ENCODE assay signal across 17 mouse cellular contexts in the genomic region with DNA sequence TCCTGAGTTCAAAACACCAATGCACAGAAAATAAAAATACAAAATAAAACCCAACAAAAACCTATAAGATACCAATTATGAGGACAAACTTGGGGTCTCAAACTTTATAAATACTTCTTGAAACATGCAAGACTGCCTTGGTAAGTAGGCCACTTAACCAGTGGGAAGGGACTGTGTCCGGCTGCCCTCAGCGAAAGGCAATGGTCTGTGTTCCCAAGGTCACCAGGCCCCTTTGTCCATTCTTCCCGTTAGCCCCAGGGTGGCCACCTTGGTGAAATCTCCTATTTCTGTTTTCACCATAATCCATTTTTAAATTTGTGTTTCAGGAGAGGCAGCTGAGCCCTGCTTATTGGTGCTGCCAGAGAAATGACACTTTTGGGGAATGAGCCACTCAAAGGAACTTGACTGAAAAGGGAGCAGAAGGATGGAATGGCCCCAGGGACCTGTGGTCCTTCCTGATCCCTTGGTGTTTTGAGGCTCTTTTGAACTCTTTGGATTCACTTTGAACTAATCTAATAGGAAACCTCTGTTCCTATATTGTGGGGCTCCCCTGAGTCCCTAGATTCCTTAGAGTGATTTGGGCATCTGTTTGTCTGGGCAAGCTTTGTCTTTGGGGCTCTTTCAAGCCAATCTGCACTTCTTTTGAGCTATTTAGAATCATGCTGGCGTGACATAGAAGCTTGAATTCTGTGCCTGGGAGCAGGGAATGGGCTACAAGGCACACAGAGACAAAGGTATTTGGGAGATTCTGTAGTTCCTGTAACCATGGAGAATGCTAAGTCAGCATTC.
A peak's percentile ranks its signal among the peaks of the same experiment; 100 is the strongest.
DNase-seq lines count a peak whose midpoint lies in the region; ATAC-seq and TF ChIP-seq lines count a peak whose summit lies in the region.
"Had no signal": no experiment of that assay in that cellular context is flagged by ENCODE, and none has a peak within 500 bp of the region (broad histone marks: within the 10 kb centered on the region; RNA-seq: fewer than 3 reads in every experiment).

No protein-coding gene starts in this region.

- no peak for TF ChIP-seq CTCF in spleen, adult 2 months (IDR thresholded peaks at IDR 0.05; ENCODE audit: extremely low read depth, insufficient read depth, insufficient read length, insufficient replicate concordance)
- no peak for TF ChIP-seq CTCF in hindbrain, postnatal 0 days (IDR thresholded peaks at IDR 0.05; ENCODE audit: low read depth)

- peak; percentile 65; the same call in 1 of the 2 replicates for ATAC-seq in forebrain, embryonic 12.5 days (ENCODE audit: low FRiP score)
- 0 out of 2 replicates have a peak, but pooled peaks have one; percentile 32 for ATAC-seq in hindbrain, postnatal 0 days
- 0 out of 2 replicates have a peak, but pooled peaks have one; percentile 41 for ATAC-seq in neural tube, embryonic 14.5 days (ENCODE audit: low read depth)

- DNase-seq in spleen, adult 2 months (ENCODE audit: low read depth in 1 of 2, low spot score in 2 of 2), result no peak
- DNase-seq in spleen, postnatal 14 days (ENCODE audit: low spot score in 2 of 2), result no peak
- DNase-seq in hindbrain, postnatal 0 days (ENCODE audit: low spot score), result peak; percentile 28
- DNase-seq in spleen, postnatal 4 days (ENCODE audit: low spot score in 2 of 2), result no peak
- DNase-seq in layer of hippocampus, postnatal 36 days, result no peak
- DNase-seq in right cerebral cortex, postnatal 25 days, result no peak
- DNase-seq: cerebellum, adult 9-10 months; gastrocnemius, postnatal 36 days; kidney, adult 2 months; kidney, postnatal 36 days; thymus, adult 18-20 months had no signal

- peaks cover 31% of the 10 kb centered on the region; the same call in 1 of the 2 replicates for H3K4me1 ChIP-seq in spleen, adult 2 months (ENCODE audit: control insufficient read depth, insufficient read depth, insufficient read length)
- peaks cover 13% of the 10 kb centered on the region for H3K4me1 ChIP-seq in forebrain, embryonic 12.5 days
- H3K4me1 ChIP-seq in hindbrain, postnatal 0 days (ENCODE audit: insufficient read depth, low read length), result no peaks in the 10 kb centered on the region
- H3K4me1 ChIP-seq in neural tube, embryonic 14.5 days (ENCODE audit: control insufficient read depth, insufficient read depth, low read length), result 0 out of 2 replicates have a peak, but pooled peaks cover 3% of the 10 kb centered on the region

- no peaks in the 10 kb centered on the region for H3K36me3 ChIP-seq in spleen, adult 2 months (ENCODE audit: control insufficient read depth, insufficient read depth, low read length)
- no peaks in the 10 kb centered on the region for H3K36me3 ChIP-seq in forebrain, embryonic 12.5 days (replicated peaks)
- H3K36me3 ChIP-seq in hindbrain, postnatal 0 days (ENCODE audit: insufficient read depth, low read length), result no peaks in the 10 kb centered on the region
- no peaks in the 10 kb centered on the region for H3K36me3 ChIP-seq in neural tube, embryonic 14.5 days (ENCODE audit: control insufficient read depth, insufficient read depth, low read length)
- H3K36me3 ChIP-seq: liver, embryonic 15.5 days had no signal

- H3K27ac ChIP-seq in spleen, adult 2 months (ENCODE audit: insufficient read depth, low read length), result peak overlapping the region; percentile 17
- H3K27ac ChIP-seq in forebrain, embryonic 12.5 days, result peak overlapping the region; percentile 63; the same call in 1 of the 2 replicates
- H3K27ac ChIP-seq in hindbrain, postnatal 0 days, result no peak overlapping the region
- no peak overlapping the region for H3K27ac ChIP-seq in neural tube, embryonic 14.5 days (ENCODE audit: low read depth, low read length)
- H3K27ac ChIP-seq: liver, embryonic 15.5 days; macrophage had no signal

- H3K9ac ChIP-seq in forebrain, embryonic 12.5 days, result no peak overlapping the region
- H3K9ac ChIP-seq in hindbrain, postnatal 0 days (replicated peaks; ENCODE audit: low read length), result no peak overlapping the region
- H3K9ac ChIP-seq in neural tube, embryonic 14.5 days (replicated peaks; ENCODE audit: low read depth, low read length), result no peak overlapping the region
- H3K9ac ChIP-seq: liver, embryonic 15.5 days had no signal

- no peak overlapping the region for H3K4me2 ChIP-seq in forebrain, embryonic 12.5 days
- H3K4me2 ChIP-seq in hindbrain, postnatal 0 days (ENCODE audit: low read depth, low read length), result no peak overlapping the region
- no peak overlapping the region for H3K4me2 ChIP-seq in neural tube, embryonic 14.5 days (ENCODE audit: low read depth, low read length)
- H3K4me2 ChIP-seq: heart, embryonic 11.5 days; liver, embryonic 15.5 days had no signal

- WGBS in spleen, adult 2 months, result 96% methylated on average over 4 of the region's 4 CpGs
- WGBS in forebrain, embryonic 12.5 days, result 33% methylated on average over 4 of the region's 4 CpGs
- 51% methylated on average over 4 of the region's 4 CpGs for WGBS in hindbrain, postnatal 0 days
- WGBS in neural tube, embryonic 14.5 days, result 54% methylated on average over 4 of the region's 4 CpGs

- no peaks in the 10 kb centered on the region for H3K27me3 ChIP-seq in spleen, adult 2 months (ENCODE audit: control insufficient read depth, insufficient read depth, low read length)
- H3K27me3 ChIP-seq in forebrain, embryonic 12.5 days, result no peaks in the 10 kb centered on the region
- no peaks in the 10 kb centered on the region for H3K27me3 ChIP-seq in hindbrain, postnatal 0 days (ENCODE audit: insufficient read depth, low read length)
- no peaks in the 10 kb centered on the region for H3K27me3 ChIP-seq in neural tube, embryonic 14.5 days (ENCODE audit: control insufficient read depth, insufficient read depth, low read length)
- H3K27me3 ChIP-seq: liver, embryonic 15.5 days had no signal

- peaks cover 6% of the 10 kb centered on the region; the same call in 1 of the 2 replicates for H3K9me3 ChIP-seq in forebrain, embryonic 12.5 days
- H3K9me3 ChIP-seq in hindbrain, postnatal 0 days (ENCODE audit: low read length), result no peaks in the 10 kb centered on the region
- H3K9me3 ChIP-seq in neural tube, embryonic 14.5 days (ENCODE audit: control insufficient read depth, low read length), result no peaks in the 10 kb centered on the region
- H3K9me3 ChIP-seq: liver, embryonic 15.5 days had no signal

- H3K4me3 ChIP-seq in spleen, adult 2 months (ENCODE audit: extremely low read depth, insufficient read depth, insufficient read length), result no peak overlapping the region
- no peak overlapping the region for H3K4me3 ChIP-seq in forebrain, embryonic 12.5 days (replicated peaks)
- H3K4me3 ChIP-seq in hindbrain, postnatal 0 days (ENCODE audit: low read length), result no peak overlapping the region
- H3K4me3 ChIP-seq in neural tube, embryonic 14.5 days (ENCODE audit: low read depth, low read length), result no peak overlapping the region
- H3K4me3 ChIP-seq: liver, embryonic 15.5 days; myocyte had no signal

- no peak for TF ChIP-seq POLR2A in spleen, adult 2 months (IDR thresholded peaks at IDR 0.05; ENCODE audit: low read depth, low read length)

Comparison
In these comparisons a context has a peak if more than half of its experiments do, and no peak if none do; other contexts are left out.
1. H3K27ac ChIP-seq: peak in spleen, adult 2 months (single experiment) and forebrain, embryonic 12.5 days (single experiment); none in hindbrain, postnatal 0 days (single experiment) and neural tube, embryonic 14.5 days (single experiment).
2. Peak in every context shown above with its lines, with median percentiles within 50 percentile points of each other: ATAC-seq.